Mouse (Mus musculus): ENCODE data around the gene Parg. TPM values are rescaled to one million over a fixed set of nuclear protein-coding genes. Genes with fewer than 3 reads are reported as not detected.
"Not testable (repeated sequence)": the region's sequence is repeated elsewhere in the genome, so short reads cannot be mapped to it uniquely, and the experiment has no call there.

Gene Parg
- polyA plus RNA-seq, 1 experiment from 2014 or later: 36.9 TPM

- Histone ChIP-seq H3K36me3 (ENCODE audit: control insufficient read depth, insufficient read depth, low read length) (peaks cover 15% of the 10 kb centered on the region; the same call in 1 of the 2 replicates), H3K9me3 (ENCODE audit: control insufficient read depth, low read length) (no peaks in the 10 kb centered on the region), H3K4me1 (ENCODE audit: control insufficient read depth, insufficient read depth, low read length) (peaks cover 7% of the 10 kb centered on the region; the same call in 1 of the 2 replicates), H3K9ac (replicated peaks; ENCODE audit: low read depth, low read length) (no peak overlapping the region), H3K4me2 (ENCODE audit: low read depth, low read length) (no peak overlapping the region), H3K27me3 (ENCODE audit: control insufficient read depth, insufficient read depth, low read length) (no peaks in the 10 kb centered on the region), H3K4me3 (ENCODE audit: low read depth, low read length) (no peak overlapping the region), H3K27ac (ENCODE audit: low read depth, low read length) (no peak overlapping the region)
- ATAC-seq (ENCODE audit: low read depth): no peak
- WGBS: 91% methylated on average over 4 of the region's 4 CpGs
Measured at GRCm38 (mm10) chr14:32170137-32170536, 31.6 kb upstream of the Parg start.

GRCm38 (mm10) chr14:32175310-32175709 lies 26.4 kb upstream of the Parg start:
- Histone ChIP-seq H3K36me3 (ENCODE audit: control insufficient read depth, insufficient read depth, low read length) (peaks cover 22% of the 10 kb centered on the region; the same call in 1 of the 2 replicates), H3K4me3 (ENCODE audit: low read depth, low read length) (no peak overlapping the region), H3K4me2 (ENCODE audit: low read depth, low read length) (no peak overlapping the region), H3K9ac (replicated peaks; ENCODE audit: low read depth, low read length) (no peak overlapping the region), H3K4me1 (ENCODE audit: control insufficient read depth, insufficient read depth, low read length) (no peaks in the 10 kb centered on the region), H3K27me3 (ENCODE audit: control insufficient read depth, insufficient read depth, low read length) (no peaks in the 10 kb centered on the region), H3K9me3 (ENCODE audit: control insufficient read depth, low read length) (no peaks in the 10 kb centered on the region), H3K27ac (ENCODE audit: low read depth, low read length) (no peak overlapping the region)
- WGBS: 98% methylated on average over 2 of the region's 2 CpGs
- no peak for ATAC-seq (ENCODE audit: low read depth)

- not testable (repeated sequence) for ATAC-seq (ENCODE audit: low read depth); H3K9ac ChIP-seq (replicated peaks; ENCODE audit: low read depth, low read length); H3K4me2 ChIP-seq (ENCODE audit: low read depth, low read length); H3K27ac ChIP-seq (ENCODE audit: low read depth, low read length); H3K9me3 ChIP-seq (ENCODE audit: control insufficient read depth, low read length); H3K4me3 ChIP-seq (ENCODE audit: low read depth, low read length); H3K27me3 ChIP-seq (ENCODE audit: control insufficient read depth, insufficient read depth, low read length); H3K4me1 ChIP-seq (ENCODE audit: control insufficient read depth, insufficient read depth, low read length)
- H3K36me3 ChIP-seq (ENCODE audit: control insufficient read depth, insufficient read depth, low read length): peaks cover 25% of the 10 kb centered on the region; the same call in 1 of the 2 replicates
- 92% methylated on average over 4 of the region's 5 CpGs for WGBS
Measured at GRCm38 (mm10) chr14:32176590-32176989, 25.2 kb upstream of the Parg start.

- no peaks in the 10 kb centered on the region for H3K9me3 ChIP-seq (ENCODE audit: control insufficient read depth, low read length)
Measured at GRCm38 (mm10) chr14:32179393-32180195, 22.2 kb upstream of the Parg start.

GRCm38 (mm10) chr14:32180861-32181260 lies 20.9 kb upstream of the Parg start:
- Histone ChIP-seq H3K4me2 (ENCODE audit: low read depth, low read length) (no peak overlapping the region), H3K9me3 (ENCODE audit: control insufficient read depth, low read length) (no peaks in the 10 kb centered on the region), H3K27me3 (ENCODE audit: control insufficient read depth, insufficient read depth, low read length) (no peaks in the 10 kb centered on the region), H3K27ac (ENCODE audit: low read depth, low read length) (no peak overlapping the region), H3K4me3 (ENCODE audit: low read depth, low read length) (no peak overlapping the region), H3K9ac (replicated peaks; ENCODE audit: low read depth, low read length) (no peak overlapping the region), H3K36me3 (ENCODE audit: control insufficient read depth, insufficient read depth, low read length) (peaks cover 36% of the 10 kb centered on the region), H3K4me1 (ENCODE audit: control insufficient read depth, insufficient read depth, low read length) (no peaks in the 10 kb centered on the region)
- WGBS: 91% methylated on average over 6 of the region's 6 CpGs
- no peak for ATAC-seq (ENCODE audit: low read depth)

More at GRCm38 (mm10) chr14:32179393-32180195, 22.2 kb upstream of the Parg start:
- 91% methylated on average over 10 of the region's 10 CpGs for WGBS
- peaks cover 28% of the 10 kb centered on the region for H3K36me3 ChIP-seq (ENCODE audit: control insufficient read depth, insufficient read depth, low read length)
- H3K27ac ChIP-seq (ENCODE audit: low read depth, low read length): no peak overlapping the region
- ATAC-seq (ENCODE audit: low read depth): no peak
- H3K27me3 ChIP-seq (ENCODE audit: control insufficient read depth, insufficient read depth, low read length): no peaks in the 10 kb centered on the region
- no peaks in the 10 kb centered on the region for H3K4me1 ChIP-seq (ENCODE audit: control insufficient read depth, insufficient read depth, low read length)
- H3K9ac ChIP-seq (replicated peaks; ENCODE audit: low read depth, low read length): no peak overlapping the region
- H3K4me2 ChIP-seq (ENCODE audit: low read depth, low read length): no peak overlapping the region
- no peak overlapping the region for H3K4me3 ChIP-seq (ENCODE audit: low read depth, low read length)

GRCm38 (mm10) chr14:32183846-32184245 lies 17.9 kb upstream of the Parg start:
- 98% methylated on average over 4 of the region's 4 CpGs for WGBS
- no peak overlapping the region for H3K4me2 ChIP-seq (ENCODE audit: low read depth, low read length)
- ATAC-seq (ENCODE audit: low read depth): no peak
- no peak overlapping the region for H3K27ac ChIP-seq (ENCODE audit: low read depth, low read length)
- no peaks in the 10 kb centered on the region for H3K9me3 ChIP-seq (ENCODE audit: control insufficient read depth, low read length)
- H3K4me1 ChIP-seq (ENCODE audit: control insufficient read depth, insufficient read depth, low read length): no peaks in the 10 kb centered on the region
- peaks cover 64% of the 10 kb centered on the region for H3K36me3 ChIP-seq (ENCODE audit: control insufficient read depth, insufficient read depth, low read length)
- H3K27me3 ChIP-seq (ENCODE audit: control insufficient read depth, insufficient read depth, low read length): no peaks in the 10 kb centered on the region
- no peak overlapping the region for H3K9ac ChIP-seq (replicated peaks; ENCODE audit: low read depth, low read length)
- H3K4me3 ChIP-seq (ENCODE audit: low read depth, low read length): no peak overlapping the region

GRCm38 (mm10) chr14:32190627-32191391 lies 10.9 kb upstream of the Parg start:
- H3K36me3 ChIP-seq (ENCODE audit: control insufficient read depth, insufficient read depth, low read length): peaks cover 50% of the 10 kb centered on the region
- H3K4me3 ChIP-seq (ENCODE audit: low read depth, low read length): no peak overlapping the region
- 90% methylated on average over 6 of the region's 6 CpGs for WGBS

GRCm38 (mm10) chr14:32191926-32192325 lies 9.8 kb upstream of the Parg start:
- peaks cover 43% of the 10 kb centered on the region for H3K36me3 ChIP-seq (ENCODE audit: control insufficient read depth, insufficient read depth, low read length)
- H3K4me3 ChIP-seq (ENCODE audit: low read depth, low read length): no peak overlapping the region
- no peak overlapping the region for H3K4me2 ChIP-seq (ENCODE audit: low read depth, low read length)
- H3K27me3 ChIP-seq (ENCODE audit: control insufficient read depth, insufficient read depth, low read length): no peaks in the 10 kb centered on the region
- H3K9ac ChIP-seq (replicated peaks; ENCODE audit: low read depth, low read length): no peak overlapping the region
- no peak overlapping the region for H3K27ac ChIP-seq (ENCODE audit: low read depth, low read length)
- WGBS: 92% methylated on average over 5 of the region's 5 CpGs
- no peaks in the 10 kb centered on the region for H3K9me3 ChIP-seq (ENCODE audit: control insufficient read depth, low read length)
- ATAC-seq (ENCODE audit: low read depth): no peak
- no peaks in the 10 kb centered on the region for H3K4me1 ChIP-seq (ENCODE audit: control insufficient read depth, insufficient read depth, low read length)

More at GRCm38 (mm10) chr14:32190627-32191391, 10.9 kb upstream of the Parg start:
- H3K9me3 ChIP-seq (ENCODE audit: control insufficient read depth, low read length): no peaks in the 10 kb centered on the region
- no peak for ATAC-seq (ENCODE audit: low read depth)
- no peak overlapping the region for H3K9ac ChIP-seq (replicated peaks; ENCODE audit: low read depth, low read length)
- H3K27me3 ChIP-seq (ENCODE audit: control insufficient read depth, insufficient read depth, low read length): no peaks in the 10 kb centered on the region
- no peak overlapping the region for H3K4me2 ChIP-seq (ENCODE audit: low read depth, low read length)
- no peaks in the 10 kb centered on the region for H3K4me1 ChIP-seq (ENCODE audit: control insufficient read depth, insufficient read depth, low read length)
- no peak overlapping the region for H3K27ac ChIP-seq (ENCODE audit: low read depth, low read length)

- Histone ChIP-seq H3K36me3 (ENCODE audit: control insufficient read depth, insufficient read depth, low read length) (peaks cover 43% of the 10 kb centered on the region), H3K9ac (replicated peaks; ENCODE audit: low read depth, low read length) (no peak overlapping the region), H3K4me1 (ENCODE audit: control insufficient read depth, insufficient read depth, low read length) (no peaks in the 10 kb centered on the region), H3K9me3 (ENCODE audit: control insufficient read depth, low read length) (no peaks in the 10 kb centered on the region), H3K4me3 (ENCODE audit: low read depth, low read length) (no peak overlapping the region), H3K27ac (ENCODE audit: low read depth, low read length) (no peak overlapping the region), H3K4me2 (ENCODE audit: low read depth, low read length) (no peak overlapping the region), H3K27me3 (ENCODE audit: control insufficient read depth, insufficient read depth, low read length) (no peaks in the 10 kb centered on the region)
- ATAC-seq (ENCODE audit: low read depth): no peak
- WGBS: 56% methylated on average over 3 of the region's 3 CpGs
Measured at GRCm38 (mm10) chr14:32192437-32192836, 9.3 kb upstream of the Parg start.

Data from neural tube, embryonic 14.5 days (tissue).